Mouse (Mus musculus) CD4-positive, CD25-positive, alpha-beta regulatory T cell, adult 4 months (primary cell): ENCODE results near the gene Bhlha15. TPM values are rescaled to one million over a fixed set of nuclear protein-coding genes. Genes with fewer than 3 reads are reported as not detected.

ENCODE experiments used
- ATAC-seq: one replicate; pipeline ENCODE4 v1.8.0; 2017
- polyA plus RNA-seq, 2 experiments: library from polyadenylated mRNA; unstranded; fragments of 100-300 nt; shearing (Covaris generic); gene quantifications; one replicate each; pipeline ENCODE4 v1.2.1; 2017

Gene Bhlha15
- polyA plus RNA-seq, result under 1 TPM in 1 of 2 experiments, not detected in 1; 0.39 TPM

- peak; percentile 46 for ATAC-seq
Observed at GRCm38 (mm10) chr5:144189950-144190583, at the start of gene Bhlha15. TSS of gene Bhlha15 (plus strand) at chr5:144190286.

GRCm38 (mm10) chr5:144143531-144143930 lies 46.6 kb upstream of the Bhlha15 start:
- no peak for ATAC-seq

- no peak for ATAC-seq
Observed at GRCm38 (mm10) chr5:144146898-144147297, 43.2 kb upstream of the Bhlha15 start.

- no peak for ATAC-seq
Observed at GRCm38 (mm10) chr5:144149530-144149929, 40.6 kb upstream of the Bhlha15 start.

GRCm38 (mm10) chr5:144151270-144151669 lies 38.8 kb upstream of the Bhlha15 start:
- ATAC-seq, result no peak

DNA sequence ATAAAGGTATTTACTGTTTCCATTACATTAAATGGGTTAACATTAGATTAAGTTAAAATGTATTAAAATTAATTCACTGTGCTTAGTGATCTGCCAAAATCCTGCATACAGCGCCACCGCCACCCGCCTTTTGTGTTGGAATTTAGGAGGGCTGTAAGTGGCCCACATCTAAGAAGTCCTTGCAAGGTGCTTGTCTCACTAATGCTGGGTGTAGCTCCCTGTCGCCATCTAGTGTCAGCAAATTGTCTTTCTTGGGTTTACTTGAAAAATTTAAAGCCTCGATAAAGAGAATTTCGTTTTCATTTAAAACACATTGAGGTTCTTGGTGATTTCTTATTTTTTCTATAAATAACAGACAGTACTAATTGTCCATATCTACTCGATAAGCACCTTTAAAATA lies 35.6 kb upstream of the Bhlha15 start:
- ATAC-seq, result peak; percentile 70

- ATAC-seq, result no peak
Observed at GRCm38 (mm10) chr5:144158604-144159003, 31.5 kb upstream of the Bhlha15 start.

GRCm38 (mm10) chr5:144159137-144159536 lies 30.9 kb upstream of the Bhlha15 start:
- ATAC-seq, result no peak

DNA sequence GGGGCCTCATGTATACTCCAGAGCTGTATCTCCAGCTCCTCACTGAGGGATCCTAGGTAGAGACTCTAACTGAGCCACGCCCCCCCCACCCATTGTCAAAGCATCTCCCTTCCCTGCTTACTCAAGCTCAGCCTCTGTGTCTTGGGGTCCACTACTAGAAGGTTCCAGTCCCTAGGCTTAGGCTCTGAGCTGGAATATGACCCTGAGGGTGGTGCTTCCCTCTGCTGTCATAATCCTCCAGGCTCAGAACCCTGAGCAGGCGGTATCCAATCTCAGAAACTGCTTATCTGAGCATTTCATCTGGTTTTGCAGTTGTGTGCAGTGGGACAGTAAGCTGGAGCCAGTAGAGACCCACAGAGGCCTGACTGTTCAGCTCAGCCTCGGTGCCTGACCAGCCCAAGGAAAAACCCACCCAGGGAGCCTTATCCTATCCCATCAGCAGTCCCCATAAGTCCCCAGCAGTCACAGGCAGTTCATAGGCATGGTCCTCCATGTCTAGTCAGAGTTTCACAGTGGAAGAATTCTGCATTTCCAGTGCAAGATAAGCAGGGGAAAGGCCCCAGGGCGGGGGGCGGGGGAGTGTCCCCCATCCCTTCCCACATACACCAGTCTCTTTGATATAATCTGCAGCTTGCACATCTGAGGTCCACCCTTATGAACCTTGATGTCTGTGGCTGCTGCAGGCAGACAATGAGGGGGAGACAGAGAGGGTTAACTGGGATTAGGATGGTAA lies 27.8 kb upstream of the Bhlha15 start:
- ATAC-seq, result peak; percentile 9

- peak; percentile 56 for ATAC-seq
Observed at GRCm38 (mm10) chr5:144162813-144163517, 27.1 kb upstream of the Bhlha15 start.

- ATAC-seq, result peak; percentile 83
Observed at GRCm38 (mm10) chr5:144165756-144166155, 24.3 kb upstream of the Bhlha15 start.

DNA sequence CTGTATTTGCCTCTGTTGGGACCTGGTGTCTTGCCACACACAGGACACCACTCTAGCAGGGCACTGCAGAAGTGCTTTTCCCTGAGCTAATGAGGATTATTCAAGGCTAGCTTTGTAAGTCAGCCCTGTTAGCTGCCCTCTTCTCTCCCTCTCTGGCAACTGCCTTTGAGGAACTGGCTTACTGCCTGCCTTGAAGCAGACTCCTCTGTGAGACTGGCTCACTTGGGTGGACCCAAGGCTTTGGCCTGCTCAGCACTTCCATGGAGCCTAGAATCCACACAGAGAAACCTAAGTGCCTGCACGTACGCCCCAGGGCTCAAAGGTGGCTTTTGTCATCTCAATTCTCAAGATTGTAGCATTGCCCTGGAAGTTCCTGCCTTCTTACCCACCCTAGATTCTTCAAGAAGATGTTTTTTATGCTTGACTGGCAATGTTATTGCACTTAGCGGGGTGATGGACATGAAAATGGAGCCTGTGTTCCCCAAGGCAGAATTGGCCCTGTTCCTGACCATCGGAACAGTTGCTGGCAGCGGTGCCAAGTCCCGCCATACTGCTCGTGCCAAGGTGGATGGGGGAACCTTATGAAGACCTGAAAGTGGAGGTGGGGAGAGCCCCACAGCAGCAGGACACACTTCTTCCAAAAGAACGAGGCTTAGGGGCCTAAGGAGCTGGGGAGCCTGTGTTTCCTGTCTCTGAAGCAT lies 20.7 kb upstream of the Bhlha15 start:
- no peak for ATAC-seq

GRCm38 (mm10) chr5:144173648-144174047 lies 16.4 kb upstream of the Bhlha15 start:
- no peak for ATAC-seq

- no peak for ATAC-seq
Observed at GRCm38 (mm10) chr5:144178216-144178615, 11.9 kb upstream of the Bhlha15 start.

- no peak for ATAC-seq
Observed at GRCm38 (mm10) chr5:144181249-144181648, 8.8 kb upstream of the Bhlha15 start.

- no peak for ATAC-seq
Observed at GRCm38 (mm10) chr5:144182542-144183247, 7.4 kb upstream of the Bhlha15 start.

DNA sequence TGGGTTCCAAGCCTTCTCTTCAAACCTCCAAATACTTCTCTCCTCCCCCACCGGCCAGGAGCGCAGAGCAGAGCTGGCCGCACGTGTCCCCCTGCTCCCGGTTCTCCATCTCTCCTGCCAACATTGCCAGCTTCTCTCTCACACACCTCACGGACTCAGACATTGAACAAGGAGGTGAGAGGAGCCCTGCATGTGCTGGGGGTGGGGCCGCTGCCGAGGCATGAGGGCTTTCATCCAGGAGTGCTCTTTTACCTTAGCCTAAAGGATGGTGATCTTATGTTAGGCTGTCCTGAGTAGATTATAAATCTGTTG lies 6.9 kb upstream of the Bhlha15 start:
- ATAC-seq, result no peak

- no peak for ATAC-seq
Observed at GRCm38 (mm10) chr5:144183647-144184335, 6.3 kb upstream of the Bhlha15 start.

DNA sequence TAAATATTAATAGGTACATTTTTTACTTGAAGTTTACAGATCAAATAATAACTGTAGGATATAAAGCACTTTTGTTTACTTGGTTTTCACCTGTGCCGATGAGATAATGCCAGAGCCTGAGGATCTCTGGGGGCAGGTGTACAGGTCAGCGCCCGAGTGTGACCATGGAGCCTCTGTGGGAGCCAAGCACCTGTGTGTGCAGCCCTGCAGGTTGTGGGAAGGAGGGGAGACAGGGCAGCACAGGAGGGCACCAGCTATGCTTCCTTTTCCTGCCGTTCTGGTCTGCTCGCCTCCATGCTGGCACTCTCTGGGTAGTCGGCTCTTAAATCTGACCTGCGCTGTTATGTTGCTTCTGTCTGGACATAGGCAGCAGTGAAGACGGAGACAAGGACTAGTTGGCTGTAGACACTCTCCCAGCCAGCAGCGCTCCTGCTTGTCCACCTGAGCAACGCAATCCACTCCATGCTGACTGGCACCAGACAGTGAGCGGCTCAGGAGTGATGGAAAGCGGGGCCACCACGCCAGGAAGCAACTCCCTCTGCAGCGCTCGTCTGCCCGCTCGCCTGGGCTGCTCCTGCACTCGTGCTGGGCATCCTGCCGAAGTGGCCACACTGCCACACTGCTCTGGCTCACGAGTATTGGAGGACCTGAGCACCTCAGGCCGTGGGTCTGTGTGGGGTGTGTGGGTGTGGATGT lies 5.6 kb upstream of the Bhlha15 start:
- ATAC-seq, result no peak

- ATAC-seq, result no peak
Observed at GRCm38 (mm10) chr5:144188422-144188821, 1.7 kb upstream of the Bhlha15 start.

GRCm38 (mm10) chr5:144189327-144189726 lies 759 bp upstream of the Bhlha15 start:
- ATAC-seq, result no peak
